Mouse (Mus musculus) adrenal gland, postnatal 25 days (tissue): ENCODE measurements around the gene Neurod2. TPM values are rescaled to one million over a fixed set of nuclear protein-coding genes. Genes with fewer than 3 reads are reported as not detected.

ENCODE experiments used
- DNase-seq: peaks from one replicate; pipeline ENCODE4 v3.0.0; 2021; ENCODE audit warnings: mixed read lengths
- total RNA-seq: library from RNA; stranded (reverse); gene quantifications from 2 replicates; pipeline ENCODE4 v1.2.3, GENCODE M21; 2021

The Neurod2 gene
- total RNA-seq, 1 experiment from 2014 or later: not detected

- DNase-seq: no peak
These were observed 2.0 kb upstream of the Neurod2 start for GRCm38 (mm10) chr11:98331401-98331800.

DNA sequence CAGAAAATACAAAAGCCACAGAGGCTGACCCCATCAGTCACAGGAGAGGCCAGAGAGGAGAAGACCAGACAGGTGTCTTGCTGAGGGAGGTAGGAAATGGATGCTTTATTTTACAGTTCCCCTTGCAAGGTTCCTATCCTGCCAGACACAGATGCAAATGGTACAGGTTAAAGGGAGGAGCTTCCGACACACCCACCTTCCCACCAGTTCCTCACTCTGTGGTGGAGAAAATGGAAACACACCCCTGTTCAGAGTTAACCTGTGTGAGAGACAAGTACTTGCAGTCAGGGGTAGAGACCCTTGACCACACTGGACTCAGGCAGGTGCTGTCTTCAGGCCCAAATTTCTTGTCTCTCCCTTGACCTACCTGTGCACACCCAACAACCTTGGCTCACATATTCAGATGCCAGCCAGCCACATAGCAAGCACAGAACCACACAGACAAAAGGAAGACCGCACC, 1.3 kb upstream of the Neurod2 start:
- DNase-seq: no peak

GRCm38 (mm10) chr11:98329960-98330744, 704 bp upstream of the Neurod2 start:
- DNase-seq: no peak

GRCm38 (mm10) chr11:98328371-98329069, 928 bp downstream of the Neurod2 start:
- no peak for DNase-seq

GRCm38 (mm10) chr11:98328031-98328370, 1.4 kb downstream of the Neurod2 start:
- DNase-seq: no peak

DNA sequence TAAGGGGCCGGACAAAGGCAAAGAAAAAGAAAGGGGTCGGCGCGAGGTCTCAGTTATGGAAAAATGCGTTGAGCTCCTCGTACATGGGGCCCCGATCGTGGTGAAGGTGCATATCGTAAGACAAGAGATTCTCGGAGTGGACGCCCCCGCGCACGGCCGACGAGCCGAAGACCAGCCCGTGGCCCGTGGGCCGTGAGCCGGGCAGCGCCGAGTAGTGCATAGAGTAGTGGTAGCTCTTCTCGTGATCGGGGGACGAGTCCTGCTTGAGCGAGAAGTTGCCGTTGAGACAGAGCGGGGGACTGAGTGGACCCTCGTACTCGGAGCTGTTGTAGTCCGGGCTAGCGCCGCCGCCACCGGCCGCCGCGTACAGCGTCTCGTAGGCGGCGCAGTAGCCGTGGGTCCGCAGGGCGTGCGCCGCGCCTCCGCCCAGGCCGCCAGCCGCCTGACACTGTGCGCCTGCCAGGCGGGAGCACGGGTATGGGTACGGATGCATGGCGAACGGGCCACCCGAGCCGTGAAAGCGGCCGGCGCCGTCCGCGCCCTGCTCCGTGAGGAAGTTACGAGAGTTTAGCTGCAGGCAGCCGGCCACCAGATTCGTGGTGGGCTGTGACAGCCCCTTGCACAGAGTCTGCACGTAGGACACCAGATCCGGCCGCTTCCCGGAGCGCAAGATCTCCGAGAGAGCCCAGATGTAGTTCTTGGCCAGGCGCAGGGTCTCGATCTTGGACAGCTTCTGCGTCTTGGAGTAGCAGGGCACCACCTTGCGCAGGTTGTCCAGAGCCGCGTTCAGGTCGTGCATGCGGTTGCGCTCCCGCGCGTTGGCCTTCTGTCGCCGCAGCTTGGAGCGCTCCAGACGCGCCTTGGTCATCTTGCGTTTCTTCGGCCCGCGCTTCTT, 2.1 kb downstream of the Neurod2 start:
- no peak for DNase-seq

DNA sequence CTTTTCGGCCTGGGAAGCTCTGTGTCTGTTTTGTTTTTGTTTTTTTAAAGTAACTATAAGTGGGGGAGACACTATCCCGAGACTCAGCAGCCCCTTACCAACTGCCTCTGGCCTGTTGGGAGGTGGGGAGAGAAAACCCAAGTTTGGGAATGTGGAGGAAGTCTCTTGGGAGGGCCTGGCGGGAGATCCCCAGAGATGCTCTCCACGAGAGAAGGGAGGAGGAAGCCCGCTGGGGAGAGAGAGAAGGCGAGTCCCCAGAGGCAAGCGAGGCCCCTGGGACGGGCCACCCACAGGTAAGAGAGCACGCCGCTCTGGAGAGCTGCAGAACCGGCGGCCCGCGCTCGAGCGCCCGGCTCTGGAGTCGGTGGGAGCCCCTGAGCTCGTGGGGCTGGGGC, 2.7 kb downstream of the Neurod2 start:
- no peak for DNase-seq

- no peak for DNase-seq
These were observed 3.6 kb downstream of the Neurod2 start for GRCm38 (mm10) chr11:98325821-98326218.

DNA sequence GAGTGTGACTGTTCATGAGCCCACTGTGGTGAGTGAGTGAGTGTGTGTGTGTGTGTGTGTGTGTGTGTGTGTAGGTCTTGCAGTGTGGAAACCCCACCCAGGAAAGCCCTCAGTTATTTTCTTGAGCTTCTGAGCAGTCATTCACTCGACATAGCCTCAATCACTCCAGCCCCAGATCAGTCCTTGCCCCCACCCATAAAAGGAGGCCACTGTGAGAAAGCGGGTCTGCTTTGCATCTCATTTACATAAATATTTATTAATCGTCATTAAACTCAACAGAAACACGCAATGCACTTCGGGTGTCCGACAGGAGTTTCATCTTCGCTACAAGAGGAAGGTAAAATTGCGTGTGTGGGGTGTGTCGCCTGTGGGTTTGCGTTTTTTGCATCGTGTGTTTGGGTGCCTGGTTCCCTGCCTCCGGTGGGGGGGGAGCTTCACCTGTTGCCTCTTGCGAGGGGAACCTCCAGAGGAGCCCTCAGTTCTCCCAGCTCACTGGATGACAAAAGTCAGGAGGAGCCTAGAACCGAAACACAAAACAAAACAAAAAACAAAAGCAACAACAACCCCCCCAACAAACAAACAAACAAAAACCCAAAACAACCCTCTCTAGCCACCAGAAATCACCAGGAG, 4.1 kb downstream of the Neurod2 start:
- DNase-seq: no peak

- DNase-seq: no peak
These were observed 5.5 kb downstream of the Neurod2 start for GRCm38 (mm10) chr11:98323933-98324332.

- DNase-seq: no peak
These were observed 6.1 kb downstream of the Neurod2 start for GRCm38 (mm10) chr11:98323136-98323866.

DNA sequence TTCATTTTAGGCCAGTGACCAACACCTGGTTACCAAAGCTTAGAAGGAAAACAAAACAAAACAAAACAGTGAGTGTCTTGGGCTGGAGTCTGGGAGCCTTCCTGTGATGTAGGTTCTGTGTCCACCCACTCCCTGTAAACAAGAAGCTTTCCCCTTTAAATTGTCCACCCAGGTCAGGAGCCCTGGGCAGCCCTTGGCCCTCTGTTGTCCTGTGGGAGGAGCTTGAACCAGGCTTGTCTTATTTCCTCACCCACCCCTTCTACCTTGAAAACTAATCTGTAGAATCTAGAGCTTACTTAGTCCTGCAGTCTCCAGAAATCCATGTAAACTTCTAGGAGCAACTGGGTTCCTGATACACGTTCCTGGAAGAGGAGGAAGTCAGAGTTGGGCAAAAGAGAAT, 7.3 kb downstream of the Neurod2 start:
- DNase-seq: no peak

- DNase-seq: no peak
These were observed 7.8 kb downstream of the Neurod2 start for GRCm38 (mm10) chr11:98321677-98322003.

DNA sequence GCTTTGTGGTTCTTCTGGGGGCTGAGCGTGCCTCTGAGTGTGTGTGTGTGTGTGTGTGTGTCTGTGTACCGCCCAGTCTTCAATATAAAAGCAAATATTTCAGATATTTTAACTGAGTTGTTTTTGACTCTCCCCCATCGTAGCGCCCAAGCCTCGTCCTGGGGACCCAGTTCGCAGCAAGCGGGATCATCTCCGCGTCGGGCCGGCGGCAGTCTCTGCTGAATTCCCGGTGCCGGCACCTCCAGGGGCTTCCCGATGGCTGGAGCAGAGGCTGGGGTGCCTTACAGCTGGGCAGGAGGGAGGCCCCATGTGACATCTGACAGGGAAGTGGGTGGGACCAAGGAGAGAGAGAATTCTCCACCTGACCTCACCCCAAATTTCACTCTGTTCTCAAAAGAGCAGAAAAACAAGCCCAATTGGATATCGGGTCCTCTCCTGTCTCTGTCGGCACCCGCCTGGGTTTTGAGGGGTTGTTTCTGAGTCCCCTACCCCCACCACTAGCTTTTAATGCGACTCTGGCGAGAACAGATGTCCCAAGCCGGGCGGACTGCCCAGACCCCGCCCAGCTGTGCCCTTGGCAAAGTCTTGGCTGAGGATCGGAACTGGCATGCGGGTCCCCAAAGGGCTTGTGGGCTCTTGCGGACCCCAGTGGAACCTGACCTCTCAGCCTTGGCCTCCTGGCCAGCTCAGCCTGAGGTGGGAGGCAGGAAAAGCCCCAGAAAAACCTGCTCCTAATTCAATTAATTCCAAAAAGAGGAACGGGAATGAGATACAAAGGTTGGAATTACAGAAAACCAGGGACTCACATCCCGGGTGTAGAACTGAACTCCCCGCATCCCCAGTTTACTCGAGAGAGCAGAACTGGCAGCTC, 8.4 kb downstream of the Neurod2 start:
- no peak for DNase-seq

- no peak for DNase-seq
These were observed 9.1 kb downstream of the Neurod2 start for GRCm38 (mm10) chr11:98320381-98320780.

- DNase-seq: no peak
These were observed 9.5 kb downstream of the Neurod2 start for GRCm38 (mm10) chr11:98319944-98320343.

GRCm38 (mm10) chr11:98319544-98319943, 9.9 kb downstream of the Neurod2 start:
- DNase-seq: no peak

- DNase-seq: no peak
These were observed 10.3 kb downstream of the Neurod2 start for GRCm38 (mm10) chr11:98319120-98319519.

GRCm38 (mm10) chr11:98318421-98319116, 10.9 kb downstream of the Neurod2 start:
- no peak for DNase-seq

DNA sequence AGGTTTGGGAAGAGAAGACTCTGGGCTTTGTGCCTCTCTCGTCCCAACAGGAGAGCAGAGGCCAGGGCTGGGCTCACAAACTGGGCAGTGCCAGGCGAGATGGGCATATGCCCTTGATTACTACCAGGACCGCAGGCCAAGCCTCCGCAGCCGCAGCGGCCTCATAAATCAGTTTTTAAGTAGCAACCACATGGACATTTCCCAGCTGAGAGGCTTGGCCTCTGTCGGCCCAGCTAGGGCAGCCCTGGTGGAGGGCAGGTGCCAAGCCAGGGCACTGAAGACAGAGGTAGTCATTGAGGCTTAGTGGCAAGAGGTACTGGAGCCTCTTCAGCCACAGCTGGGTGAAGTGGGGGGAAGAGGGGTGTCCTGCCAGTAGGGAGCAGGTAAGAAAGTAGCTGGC, 12.0 kb downstream of the Neurod2 start:
- DNase-seq: no peak
